Mouse (Mus musculus) kidney, adult 2 months (tissue): Measurements from ENCODE around the gene Zbtb25.

ENCODE experiments used
- CTCF ChIP-seq: fragments of 200-500 bp; conservative IDR thresholded peaks from 2 replicates; pipeline ENCODE4 v1.5.1; 2011; ENCODE audit warnings: low read depth, mild to moderate bottlenecking, control low read depth, low read length, moderate library complexity, mixed read lengths; ENCODE audit not compliant: insufficient read depth, insufficient read length
- POLR2A ChIP-seq: fragments of 200-500 bp; IDR thresholded peaks from one replicate; pipeline ENCODE4 v1.6.1; 2011; ENCODE audit warnings: low read depth, low read length, control low read depth

GRCm38 (mm10) chr12:76405183-76405970 lies 36.0 kb upstream of the Zbtb25 start:
- TF ChIP-seq CTCF (0 out of 2 replicates have a peak, but pooled peaks have one; percentile 14), POLR2A (no peak)
